Mouse (Mus musculus) C2C12 (cell line): ENCODE data around the gene Mest. TPM values are rescaled to one million over a fixed set of nuclear protein-coding genes. Genes with fewer than 3 reads are reported as not detected.

Experiments used
- H3K27me3 ChIP-seq: one replicate; pipeline ENCODE4 v1.6.1; 2011; ENCODE audit not compliant: control insufficient read depth, insufficient read depth, insufficient read length
- H3K36me3 ChIP-seq: one replicate; pipeline ENCODE4 v1.6.1; 2011; ENCODE audit not compliant: control insufficient read depth, insufficient read depth
- H3K4me3 ChIP-seq: one replicate; pipeline ENCODE4 v1.5.1; 2011; ENCODE audit warnings: mild to moderate bottlenecking, control low read depth; ENCODE audit not compliant: poor library complexity, insufficient read depth, severe bottlenecking
- H3K79me2 ChIP-seq: one replicate; pipeline ENCODE4 v1.6.1; 2011; ENCODE audit not compliant: control insufficient read depth, insufficient read depth
- H3K79me3 ChIP-seq: one replicate; pipeline ENCODE4 v1.6.1; 2011; ENCODE audit warnings: low read depth, control low read depth
- H3ac ChIP-seq: one replicate; pipeline ENCODE3; 2011; ENCODE audit warnings: low read depth; ENCODE audit not compliant: control insufficient read depth, insufficient read length
- CEBPB ChIP-seq: IDR thresholded peaks from one replicate; pipeline ENCODE4 v1.6.1; 2011; ENCODE audit warnings: low read depth, mild to moderate bottlenecking, control low read depth, moderate library complexity
- CTCF ChIP-seq: IDR thresholded peaks from one replicate; pipeline ENCODE4 v1.5.1; 2011; ENCODE audit not compliant: control insufficient read depth, insufficient read depth, insufficient read length
- FOSL1 ChIP-seq: IDR thresholded peaks from one replicate; pipeline ENCODE4 v1.8.0; 2011; ENCODE audit warnings: mild to moderate bottlenecking, low read length; ENCODE audit not compliant: poor library complexity, insufficient read depth, severe bottlenecking
- MAX ChIP-seq: IDR thresholded peaks from one replicate; pipeline ENCODE4 v1.6.1; 2011; ENCODE audit warnings: mild to moderate bottlenecking, control low read depth
- MYOD1 ChIP-seq: IDR thresholded peaks from one replicate; pipeline ENCODE4 v1.6.1; 2011; ENCODE audit warnings: low read depth; ENCODE audit not compliant: control insufficient read depth, insufficient read length
- MYOG ChIP-seq: IDR thresholded peaks from one replicate; pipeline ENCODE4 v1.6.1; 2011; ENCODE audit not compliant: control insufficient read depth, insufficient read length; ENCODE audit errors: extremely low read depth
- USF1 ChIP-seq: IDR thresholded peaks from one replicate; pipeline ENCODE4 v1.6.1; 2011; ENCODE audit warnings: low read depth, mild to moderate bottlenecking, control low read depth, moderate library complexity
- polyA plus RNA-seq: library from polyadenylated mRNA; unstranded; fragments of >200 nt; fragmentation: generic; extraction: Trizol; gene quantifications from one replicate; pipeline ENCODE4 v1.2.1, GENCODE M21; 2012; ENCODE audit warnings: missing spikeins

Gene Mest
- polyA plus RNA-seq, 1 experiment = 6.9 TPM

GRCm38 (mm10) chr6:30747631-30748357, 24.4 kb downstream of the Mest start:
- no peak overlapping the region for H3K4me3 ChIP-seq
- no peaks in the 10 kb centered on the region for H3K79me2 ChIP-seq
- H3K79me3 ChIP-seq = no peaks in the 10 kb centered on the region
- H3K27me3 ChIP-seq = no peaks in the 10 kb centered on the region
- H3K36me3 ChIP-seq = no peaks in the 10 kb centered on the region
- no peak for TF ChIP-seq USF1
- no peak for TF ChIP-seq MYOD1
- no peak for TF ChIP-seq CEBPB
- no peak for TF ChIP-seq MAX
- no peak for TF ChIP-seq MYOG
- no peak for TF ChIP-seq CTCF
- TF ChIP-seq FOSL1 = no peak
- H3ac ChIP-seq = no peak overlapping the region

GRCm38 (mm10) chr6:30748358-30748910, 25.1 kb downstream of the Mest start:
- Histone ChIP-seq H3K4me3 (no peak overlapping the region), H3K27me3 (no peaks in the 10 kb centered on the region), H3K79me2 (no peaks in the 10 kb centered on the region), H3K36me3 (no peaks in the 10 kb centered on the region), H3K79me3 (no peaks in the 10 kb centered on the region), H3ac (no peak overlapping the region)
- TF ChIP-seq MYOD1 (no peak), CEBPB (no peak), USF1 (no peak), FOSL1 (no peak), MAX (no peak), MYOG (no peak), CTCF (no peak)

- Histone ChIP-seq H3K79me3 (no peaks in the 10 kb centered on the region), H3K27me3 (no peaks in the 10 kb centered on the region), H3K36me3 (no peaks in the 10 kb centered on the region), H3K79me2 (no peaks in the 10 kb centered on the region), H3K4me3 (no peak overlapping the region), H3ac (no peak overlapping the region)
- TF ChIP-seq FOSL1 (no peak), MAX (no peak), MYOG (no peak), USF1 (no peak), MYOD1 (no peak), CTCF (no peak), CEBPB (no peak)
Observed at GRCm38 (mm10) chr6:30749042-30749689, 25.8 kb downstream of the Mest start.

GRCm38 (mm10) chr6:30749892-30750291, 26.5 kb downstream of the Mest start:
- Histone ChIP-seq H3K27me3 (no peaks in the 10 kb centered on the region), H3K4me3 (no peak overlapping the region), H3K36me3 (no peaks in the 10 kb centered on the region), H3ac (no peak overlapping the region), H3K79me3 (no peaks in the 10 kb centered on the region), H3K79me2 (no peaks in the 10 kb centered on the region)
- TF ChIP-seq FOSL1 = no peak
- TF ChIP-seq CEBPB = no peak
- no peak for TF ChIP-seq CTCF
- TF ChIP-seq MYOG = no peak
- no peak for TF ChIP-seq MAX
- no peak for TF ChIP-seq USF1
- TF ChIP-seq MYOD1 = no peak

GRCm38 (mm10) chr6:30750482-30750881, 27.1 kb downstream of the Mest start:
- H3K79me2 ChIP-seq = no peaks in the 10 kb centered on the region
- no peak overlapping the region for H3K4me3 ChIP-seq
- H3K27me3 ChIP-seq = no peaks in the 10 kb centered on the region
- no peak overlapping the region for H3ac ChIP-seq
- TF ChIP-seq CEBPB (no peak), MYOD1 (no peak), FOSL1 (no peak), CTCF (no peak), USF1 (no peak), MYOG (no peak), MAX (no peak)
- no peaks in the 10 kb centered on the region for H3K79me3 ChIP-seq
- H3K36me3 ChIP-seq = no peaks in the 10 kb centered on the region
